Mouse (Mus musculus): Measurements from ENCODE around the gene Pfn3. TPM values are rescaled to one million over a fixed set of nuclear protein-coding genes. Genes with fewer than 3 reads are reported as not detected.

Gene Pfn3
- not detected in 2 replicates for polyA plus RNA-seq (2015; fragmentation: Nextera tagmentation; extraction: Ambion mirVana)

DNA sequence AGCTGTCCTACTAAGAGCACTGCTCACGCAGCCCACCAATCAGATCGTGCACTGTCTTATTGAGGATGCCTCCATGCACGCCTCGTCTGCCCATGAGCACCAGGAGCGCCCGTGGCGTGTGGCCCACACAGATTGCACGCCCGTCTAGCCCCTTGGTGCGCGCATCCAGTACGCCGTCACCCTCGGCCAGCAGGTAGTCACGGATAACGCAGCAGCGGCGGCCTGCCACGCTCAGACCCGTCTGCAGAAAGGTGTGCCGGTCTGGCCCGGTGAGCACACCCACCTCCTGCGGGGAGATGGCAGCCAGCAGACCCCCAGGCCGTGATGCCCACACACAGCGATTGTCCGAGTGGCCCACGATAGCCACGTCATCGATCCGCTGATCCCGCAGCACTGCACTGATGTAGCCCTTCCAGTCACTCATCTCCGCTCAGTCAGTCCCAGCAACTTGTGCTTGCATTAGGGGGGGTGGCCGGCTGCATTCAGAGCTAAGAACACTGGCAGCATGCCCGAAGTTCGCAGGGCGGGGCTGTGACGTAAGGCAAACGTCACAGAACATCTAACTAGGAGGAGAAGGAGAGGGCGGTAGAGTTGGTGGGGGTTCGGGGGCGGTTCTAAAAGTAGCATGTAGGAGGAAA lies at the start of gene Pfn3:
TSS of gene Pfn3 (minus strand) at position 490 of the 638 bp plus-strand sequence.

DNA sequence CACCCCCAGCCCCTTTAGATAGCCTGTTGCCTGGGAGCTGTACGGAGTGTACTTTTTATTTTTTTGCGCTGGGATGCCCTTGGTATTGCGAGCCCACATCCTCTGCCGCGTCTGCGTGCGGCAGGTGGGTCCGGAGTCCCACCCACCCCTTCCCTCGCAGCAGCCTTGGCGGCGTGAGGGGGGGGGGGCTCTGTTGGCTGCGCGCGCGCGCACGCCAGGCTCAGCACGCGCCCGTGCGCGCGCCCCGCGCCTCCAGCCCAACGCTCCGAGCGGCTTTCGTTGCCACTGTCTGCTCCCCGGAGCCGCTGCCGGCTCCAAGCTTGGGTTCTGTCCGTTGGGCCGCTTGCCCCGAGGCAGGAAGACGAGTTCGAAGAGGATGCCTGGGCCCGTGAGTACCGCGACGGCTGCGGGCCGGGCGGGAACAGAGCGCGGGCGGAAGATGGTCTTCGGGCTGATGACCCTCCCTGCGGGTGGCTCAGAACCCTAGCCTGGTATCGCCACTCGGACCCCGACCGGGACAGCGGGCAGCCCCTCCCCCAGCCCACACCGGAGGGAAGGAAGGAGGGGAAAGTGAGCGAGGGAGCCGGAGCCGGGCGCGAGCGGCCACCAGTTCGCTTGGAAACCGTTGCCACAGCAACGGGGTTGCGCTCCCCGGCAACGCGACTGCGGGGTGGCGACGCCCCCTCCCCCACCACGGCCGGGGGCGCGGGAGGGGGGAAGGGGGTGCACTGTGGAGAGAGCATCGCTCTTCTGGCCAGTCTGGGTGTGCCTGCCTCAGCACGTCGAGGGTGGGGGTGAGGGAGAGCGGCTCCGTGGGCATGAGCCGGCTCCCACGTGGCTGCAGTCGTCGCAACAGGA lies 49.2 kb upstream of the Pfn3 start, which contains the start of gene Prr7:
TSS of gene Prr7 (plus strand) at position 241 of the 858 bp plus-strand sequence.

GRCm38 (mm10) chr13:55444937-55445315 lies 29.9 kb upstream of the Pfn3 start, which contains the start of gene Grk6:
Gene Grk6 (plus strand): TSS chr13:55445072.

GRCm38 (mm10) chr13:55426613-55427012 lies 11.6 kb upstream of the Pfn3 start, which contains the start of gene F12:
Gene F12 (minus strand): TSS chr13:55426793.

GRCm38 (mm10) chr13:55398088-55398487 lies 16.9 kb downstream of the Pfn3 start, which contains the start of gene Slc34a1:
Gene Slc34a1 (plus strand): TSS chr13:55398187.

DNA sequence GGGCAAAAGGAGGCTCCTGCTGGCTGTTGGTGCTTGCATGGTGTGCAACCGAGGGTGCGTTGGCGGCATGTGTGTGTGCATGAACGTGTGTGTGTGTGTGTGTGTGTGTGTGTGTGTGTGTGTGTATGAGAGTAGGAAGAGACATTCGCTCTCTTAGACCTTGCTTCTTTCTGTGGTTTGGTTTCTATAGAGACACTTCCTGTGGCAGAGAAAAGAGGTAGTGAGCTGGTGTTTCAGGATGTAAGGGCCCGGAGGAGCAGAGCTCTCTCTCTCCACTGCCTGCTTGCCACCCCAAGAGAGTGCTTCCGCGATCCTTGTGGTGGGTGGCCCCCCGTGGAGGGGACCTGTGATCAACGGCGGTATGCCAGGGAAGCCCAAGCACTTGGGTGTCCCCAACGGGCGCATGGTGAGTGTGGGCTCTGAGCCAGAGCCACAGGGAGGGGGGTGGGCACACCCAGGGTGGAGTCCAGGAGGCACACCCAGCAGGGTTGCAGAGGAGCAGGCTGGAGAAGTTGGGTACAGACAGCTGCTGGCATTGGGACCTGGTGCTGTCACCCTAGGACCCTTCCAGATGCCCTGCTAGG lies 45.4 kb downstream of the Pfn3 start, which contains the start of gene Rgs14:
TSS of gene Rgs14 (plus strand) at position 202 of the 584 bp plus-strand sequence.

Other genes starting within 250 kb of the Pfn3 start
- 33.2 and 37.8 TPM in 2 replicates for gene Nsd1, start 205.4 kb downstream of the Pfn3 start, polyA plus RNA-seq (2015; fragmentation: Nextera tagmentation; extraction: Ambion mirVana)
- 187 and 204 TPM in 2 replicates for gene Prelid1, start 94.7 kb downstream of the Pfn3 start, polyA plus RNA-seq (2015; fragmentation: Nextera tagmentation; extraction: Ambion mirVana)
- gene Rab24, start 93.3 kb downstream of the Pfn3 start, polyA plus RNA-seq (2015; fragmentation: Nextera tagmentation; extraction: Ambion mirVana), result 63.1 and 67.9 TPM in 2 replicates
- gene Mxd3, start 85.4 kb downstream of the Pfn3 start, polyA plus RNA-seq (2015; fragmentation: Nextera tagmentation; extraction: Ambion mirVana), result 36.7 and 38.4 TPM in 2 replicates
- 62.5 and 62.6 TPM in 2 replicates for gene Lman2, start 52.4 kb downstream of the Pfn3 start, polyA plus RNA-seq (2015; fragmentation: Nextera tagmentation; extraction: Ambion mirVana)
- 7.7 and 10.3 TPM in 2 replicates for gene Rgs14, start 45.5 kb downstream of the Pfn3 start, polyA plus RNA-seq (2015; fragmentation: Nextera tagmentation; extraction: Ambion mirVana)
- gene Slc34a1, start 17.0 kb downstream of the Pfn3 start, polyA plus RNA-seq (2015; fragmentation: Nextera tagmentation; extraction: Ambion mirVana), result not detected in 2 replicates
- 0.15 and 0.16 TPM in 2 replicates for gene F12, start 11.6 kb upstream of the Pfn3 start, polyA plus RNA-seq (2015; fragmentation: Nextera tagmentation; extraction: Ambion mirVana)
- gene Grk6, start 29.8 kb upstream of the Pfn3 start, polyA plus RNA-seq (2015; fragmentation: Nextera tagmentation; extraction: Ambion mirVana), result 32.7 and 40.8 TPM in 2 replicates
- gene Prr7, start 49.0 kb upstream of the Pfn3 start, polyA plus RNA-seq (2015; fragmentation: Nextera tagmentation; extraction: Ambion mirVana), result 0.14 and 0.28 TPM in 2 replicates
- 16.3 and 20.8 TPM in 2 replicates for gene Dbn1, start 72.9 kb upstream of the Pfn3 start, polyA plus RNA-seq (2015; fragmentation: Nextera tagmentation; extraction: Ambion mirVana)
- gene Pdlim7, start 98.4 kb upstream of the Pfn3 start, polyA plus RNA-seq (2015; fragmentation: Nextera tagmentation; extraction: Ambion mirVana), result 37.8 and 45.4 TPM in 2 replicates
- 36.9 and 49.7 TPM in 2 replicates for gene Dok3, start 114.1 kb upstream of the Pfn3 start, polyA plus RNA-seq (2015; fragmentation: Nextera tagmentation; extraction: Ambion mirVana)
- 29.2 and 35.3 TPM in 2 replicates for gene Ddx41, start 121.4 kb upstream of the Pfn3 start, polyA plus RNA-seq (2015; fragmentation: Nextera tagmentation; extraction: Ambion mirVana)
- 15.4 and 18.8 TPM in 2 replicates for gene Fam193b, start 155.9 kb upstream of the Pfn3 start, polyA plus RNA-seq (2015; fragmentation: Nextera tagmentation; extraction: Ambion mirVana)
- gene Tmed9, start 158.5 kb upstream of the Pfn3 start, polyA plus RNA-seq (2015; fragmentation: Nextera tagmentation; extraction: Ambion mirVana), result 68.1 and 69.0 TPM in 2 replicates
- 7.9 and 9.8 TPM in 2 replicates for gene B4galt7, start 184.7 kb upstream of the Pfn3 start, polyA plus RNA-seq (2015; fragmentation: Nextera tagmentation; extraction: Ambion mirVana)
- gene Caml, start 207.8 kb upstream of the Pfn3 start, polyA plus RNA-seq (2015; fragmentation: Nextera tagmentation; extraction: Ambion mirVana), result 25.8 and 31.1 TPM in 2 replicates
- gene Ddx46, start 219.8 kb upstream of the Pfn3 start, polyA plus RNA-seq (2015; fragmentation: Nextera tagmentation; extraction: Ambion mirVana), result 25.3 and 27.0 TPM in 2 replicates